Mouse (Mus musculus): ENCODE measurements around the gene Zfp790. TPM values are rescaled to one million over a fixed set of nuclear protein-coding genes. Genes with fewer than 3 reads are reported as not detected.
"Not testable (repeated sequence)": the region's sequence is repeated elsewhere in the genome, so short reads cannot be mapped to it uniquely, and the experiment has no call there.

Gene Zfp790
- total RNA-seq, 2 experiments from 2014 or later: 5.6 to 9.0 TPM

DNA sequence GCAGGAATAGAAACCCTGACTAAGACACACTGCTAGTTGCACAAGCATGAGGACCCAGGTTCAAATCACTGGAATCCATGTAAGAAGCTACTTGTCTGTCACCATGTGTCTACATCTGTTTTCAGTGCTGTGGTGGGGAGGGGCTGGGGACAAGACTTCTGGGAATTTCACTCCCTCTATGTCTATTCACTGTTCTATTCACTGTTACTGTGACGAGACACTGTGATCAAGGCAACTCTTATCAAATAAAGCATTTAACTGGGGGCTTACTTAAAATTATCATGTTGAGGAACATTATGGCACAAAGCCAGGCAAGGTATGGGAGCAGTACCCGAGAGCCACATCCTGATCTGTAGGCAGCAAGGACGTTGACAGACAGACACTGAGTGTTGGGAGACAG is 23.3 kb downstream of the Zfp790 start:
- no peak for ATAC-seq (ENCODE audit: poor library complexity, severe bottlenecking)

GRCm38 (mm10) chr7:29842105-29842504 is 26.2 kb downstream of the Zfp790 start:
- ATAC-seq (ENCODE audit: poor library complexity, severe bottlenecking): no peak

GRCm38 (mm10) chr7:29844616-29845015 is 28.7 kb downstream of the Zfp790 start:
- no peak for ATAC-seq (ENCODE audit: poor library complexity, severe bottlenecking)

- ATAC-seq (ENCODE audit: poor library complexity, severe bottlenecking): no peak
These were observed 36.9 kb downstream of the Zfp790 start for GRCm38 (mm10) chr7:29852831-29853218.

DNA sequence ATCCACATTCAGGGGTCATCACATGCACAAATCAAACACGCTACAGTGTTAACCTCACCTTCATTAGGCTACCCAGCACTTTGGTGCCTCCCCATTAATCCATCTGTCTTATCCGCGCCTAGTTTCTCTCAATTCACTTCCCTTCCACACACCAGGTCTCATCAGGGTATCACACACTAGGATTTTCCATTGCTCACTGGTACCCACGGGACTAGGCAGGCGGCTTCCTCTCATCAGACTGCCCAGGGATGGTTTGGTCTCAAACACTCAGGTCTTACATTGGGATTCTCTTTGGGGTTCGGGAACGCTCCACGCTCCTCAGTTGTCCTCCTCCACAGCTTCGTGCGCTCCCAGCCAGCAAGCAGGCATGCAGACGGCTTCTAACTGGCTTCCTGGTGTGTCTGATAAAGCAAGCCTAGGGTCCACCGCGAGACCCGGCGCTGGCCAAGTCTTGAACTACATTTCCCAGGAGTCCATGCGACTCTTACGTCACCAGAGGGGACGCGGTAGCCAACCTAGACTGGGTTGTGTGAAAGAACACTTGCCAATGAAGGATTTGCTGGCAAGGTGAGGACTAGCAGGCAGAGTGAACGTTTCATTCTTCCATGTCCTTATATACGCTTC is 37.4 kb downstream of the Zfp790 start, which contains the start of gene Zfp940:
Gene Zfp940 (minus strand): TSS at position 451 of the 624 bp plus-strand sequence.
- peak; percentile 99 for ATAC-seq (ENCODE audit: poor library complexity, severe bottlenecking)

GRCm38 (mm10) chr7:29859532-29860517 is 43.9 kb downstream of the Zfp790 start, which contains the start of gene Zfp420:
Gene Zfp420 (plus strand): TSS chr7:29859979.
- peak; percentile 100 for ATAC-seq (ENCODE audit: poor library complexity, severe bottlenecking)

- no peak for ATAC-seq (ENCODE audit: poor library complexity, severe bottlenecking)
These were observed 45.7 kb downstream of the Zfp790 start for GRCm38 (mm10) chr7:29861660-29862059.

GRCm38 (mm10) chr7:29874256-29874655 is 58.3 kb downstream of the Zfp790 start:
- no peak for ATAC-seq (ENCODE audit: poor library complexity, severe bottlenecking)

GRCm38 (mm10) chr7:29877561-29877960 is 61.6 kb downstream of the Zfp790 start:
- not testable (repeated sequence) for ATAC-seq (ENCODE audit: poor library complexity, severe bottlenecking)

GRCm38 (mm10) chr7:29880056-29880455 is 64.1 kb downstream of the Zfp790 start:
- no peak for ATAC-seq (ENCODE audit: poor library complexity, severe bottlenecking)

Other genes starting within 250 kb of the Zfp790 start
- not detected in 2 replicates for gene Catsperg2, start 89.1 kb upstream of the Zfp790 start, total RNA-seq (2015)
- not detected in 2 replicates for gene Catsperg2, start 89.1 kb upstream of the Zfp790 start, total RNA-seq (2017)
- 9.6 and 14.7 TPM in 2 replicates for gene Zfp84, start 47.6 kb upstream of the Zfp790 start, total RNA-seq (2015)
- gene Zfp84, start 47.6 kb upstream of the Zfp790 start, total RNA-seq (2017): 12.3 and 15.7 TPM in 2 replicates
- gene Zfp30, start 32.1 kb upstream of the Zfp790 start, total RNA-seq (2015): 0.25 TPM in 1 of 2 replicates, not detected in the other
- gene Zfp30, start 32.1 kb upstream of the Zfp790 start, total RNA-seq (2017): not detected in 2 replicates
- gene Zfp940, start 37.6 kb downstream of the Zfp790 start, total RNA-seq (2015): 1.2 and 1.3 TPM in 2 replicates
- gene Zfp940, start 37.6 kb downstream of the Zfp790 start, total RNA-seq (2017): 1.2 and 1.4 TPM in 2 replicates
- 2.0 and 2.2 TPM in 2 replicates for gene Zfp420, start 43.9 kb downstream of the Zfp790 start, total RNA-seq (2015)
- 1.7 and 3.1 TPM in 2 replicates for gene Zfp420, start 43.9 kb downstream of the Zfp790 start, total RNA-seq (2017)
- 2.0 and 3.1 TPM in 2 replicates for gene Zfp27, start 90.5 kb downstream of the Zfp790 start, total RNA-seq (2015)
- gene Zfp27, start 90.5 kb downstream of the Zfp790 start, total RNA-seq (2017): 4.3 and 4.8 TPM in 2 replicates
- 1.5 and 1.7 TPM in 2 replicates for gene Zfp383, start 92.1 kb downstream of the Zfp790 start, total RNA-seq (2015)
- 0.37 and 2.0 TPM in 2 replicates for gene Zfp383, start 92.1 kb downstream of the Zfp790 start, total RNA-seq (2017)
- gene Zfp74, start 138.0 kb downstream of the Zfp790 start, total RNA-seq (2015): 6.7 and 6.9 TPM in 2 replicates
- gene Zfp74, start 138.0 kb downstream of the Zfp790 start, total RNA-seq (2017): 2.9 and 3.5 TPM in 2 replicates
- gene Zfp568, start 167.8 kb downstream of the Zfp790 start, total RNA-seq (2015): 4.9 and 7.0 TPM in 2 replicates
- 14.6 and 15.1 TPM in 2 replicates for gene Zfp568, start 167.8 kb downstream of the Zfp790 start, total RNA-seq (2017)
- gene Zfp14, start 235.3 kb downstream of the Zfp790 start, total RNA-seq (2015): 1.4 and 2.1 TPM in 2 replicates
- gene Zfp14, start 235.3 kb downstream of the Zfp790 start, total RNA-seq (2017): 0.89 and 0.95 TPM in 2 replicates